Mouse (Mus musculus): ENCODE data around the gene Selenoh.

DNA sequence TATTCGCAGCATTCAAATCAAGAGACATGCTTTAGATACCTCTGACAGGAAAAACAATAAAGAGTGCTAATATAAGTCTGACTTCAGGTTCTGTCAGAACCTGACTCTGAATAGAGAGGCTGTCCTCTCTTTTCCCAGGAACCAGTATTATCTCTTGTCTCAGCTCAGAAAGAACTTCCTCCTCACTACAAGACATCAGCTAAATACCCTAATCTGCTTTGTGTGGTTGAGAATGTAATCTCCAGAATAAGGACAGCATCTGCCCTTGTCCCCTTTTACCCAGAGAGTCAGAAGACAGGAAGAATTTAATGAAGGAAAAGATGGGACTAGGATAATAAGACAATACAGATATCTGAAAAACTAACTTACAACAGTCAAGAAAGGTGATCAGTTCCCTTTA is 32.9 kb upstream of the Selenoh start:
- TF ChIP-seq FLI1 (IDR thresholded peaks at IDR 0.05; ENCODE audit: low read length) (no peak), GATA1 (IDR thresholded peaks at IDR 0.05; ENCODE audit: borderline replicate concordance, low read length) (no peak)
